Mouse (Mus musculus): ENCODE measurements around the gene Fth1. TPM values are rescaled to one million over a fixed set of nuclear protein-coding genes. Genes with fewer than 3 reads are reported as not detected.

Fth1 gene
- polyA plus RNA-seq, 1 experiment from 2014 or later = 1,444 TPM

Other genes starting within 250 kb of the Fth1 start
- not detected in 2 replicates for gene Scgb2a2, start 133.0 kb upstream of the Fth1 start, polyA plus RNA-seq (2015; fragmentation: Nextera tagmentation; extraction: Ambion mirVana)
- gene Incenp, start 81.0 kb upstream of the Fth1 start, polyA plus RNA-seq (2015; fragmentation: Nextera tagmentation; extraction: Ambion mirVana) = 86.6 and 105 TPM in 2 replicates
- 0.76 and 1.2 TPM in 2 replicates for gene Best1, start 21.0 kb downstream of the Fth1 start, polyA plus RNA-seq (2015; fragmentation: Nextera tagmentation; extraction: Ambion mirVana)
- gene Rab3il1, start 21.1 kb downstream of the Fth1 start, polyA plus RNA-seq (2015; fragmentation: Nextera tagmentation; extraction: Ambion mirVana) = 14.4 and 15.2 TPM in 2 replicates
- 5.8 TPM in 2 replicates for gene Fads3, start 61.0 kb downstream of the Fth1 start, polyA plus RNA-seq (2015; fragmentation: Nextera tagmentation; extraction: Ambion mirVana)
- gene Fads2, start 121.1 kb downstream of the Fth1 start, polyA plus RNA-seq (2015; fragmentation: Nextera tagmentation; extraction: Ambion mirVana) = 134 and 154 TPM in 2 replicates
- gene Fads1, start 202.3 kb downstream of the Fth1 start, polyA plus RNA-seq (2015; fragmentation: Nextera tagmentation; extraction: Ambion mirVana) = 148 and 172 TPM in 2 replicates
- 408 and 447 TPM in 2 replicates for gene Tmem258, start 223.4 kb downstream of the Fth1 start, polyA plus RNA-seq (2015; fragmentation: Nextera tagmentation; extraction: Ambion mirVana)
- gene Fen1, start 223.6 kb downstream of the Fth1 start, polyA plus RNA-seq (2015; fragmentation: Nextera tagmentation; extraction: Ambion mirVana) = 98.8 and 104 TPM in 2 replicates